Mouse (Mus musculus) Patski (cell line): ENCODE results near the gene Ppp1r12a. TPM values are rescaled to one million over a fixed set of nuclear protein-coding genes. Genes with fewer than 3 reads are reported as not detected.

Experiments
- ATAC-seq: fragments of 100-300 bp; one replicate; pipeline ENCODE4 v1.8.0; 2021
- CTCF ChIA-PET: fragments of 350-600 bp; sonication (Branson Sonifier 250); formaldehyde crosslinking; loops from one replicate; lab custom pipeline; 2022; ENCODE audit warnings: inconsistent platforms; lab: Charles Lee
- POLR2A ChIA-PET: fragments of 350-600 bp; sonication (Branson Sonifier 250); formaldehyde crosslinking; loops from one replicate; lab custom pipeline; 2022; ENCODE audit warnings: antibody characterized with exemption, inconsistent platforms; lab: Charles Lee
- DNase-seq: peaks from one replicate; pipeline ENCODE4 v3.0.0-alpha.2; 2011; ENCODE audit warnings: low read depth, low spot score
- H3K27me3 ChIP-seq: fragments of 371-371 bp; one replicate; pipeline ENCODE4 v1.5.1; 2021
- CTCF ChIP-seq: fragments of 100-300 bp; IDR thresholded peaks from one replicate; pipeline ENCODE4 v1.5.1; 2021
- in situ Hi-C: fragments of 300-500 bp; cut with MboI; formaldehyde crosslinking; loops from 3 replicates; pipeline ENCODE4 v1.11.1; 2018; ENCODE audit warnings: low pct_unique_long_range_greater_than_20kb, mixed read lengths
- polyA plus RNA-seq: library from polyadenylated mRNA; unstranded; gene quantifications from one replicate; pipeline ENCODE4 v1.2.3, GENCODE M21; 2021

Gene Ppp1r12a
- polyA plus RNA-seq, 1 experiment from 2014 or later: 68.9 TPM

DNA sequence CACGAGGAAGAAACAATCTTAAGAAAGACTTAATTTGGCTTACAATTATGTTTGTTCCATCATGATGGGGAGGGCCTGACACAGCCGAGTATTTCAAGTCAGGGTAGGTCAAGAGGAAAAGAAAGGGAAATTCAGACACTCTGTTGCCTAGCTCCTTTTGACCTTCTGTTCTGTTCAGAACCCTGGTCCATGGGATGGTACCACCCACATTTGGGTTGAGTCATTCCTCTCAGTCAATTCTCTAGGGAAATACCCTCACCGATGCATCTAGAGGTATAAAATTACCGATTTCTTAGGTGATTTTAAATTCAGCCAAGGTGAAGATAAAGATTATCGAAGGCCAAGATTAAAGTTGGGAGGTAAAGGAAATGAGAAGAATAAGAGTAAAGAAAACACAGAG lies 23.6 kb upstream of the Ppp1r12a start:
- H3K27me3 ChIP-seq: no peaks in the 10 kb centered on the region
- no peak for ATAC-seq
- POLR2A ChIA-PET: no interaction called here
- no peak for DNase-seq
- in situ Hi-C loops: no loop called here
- CTCF ChIA-PET: no interaction called here
- TF ChIP-seq CTCF: no peak

DNA sequence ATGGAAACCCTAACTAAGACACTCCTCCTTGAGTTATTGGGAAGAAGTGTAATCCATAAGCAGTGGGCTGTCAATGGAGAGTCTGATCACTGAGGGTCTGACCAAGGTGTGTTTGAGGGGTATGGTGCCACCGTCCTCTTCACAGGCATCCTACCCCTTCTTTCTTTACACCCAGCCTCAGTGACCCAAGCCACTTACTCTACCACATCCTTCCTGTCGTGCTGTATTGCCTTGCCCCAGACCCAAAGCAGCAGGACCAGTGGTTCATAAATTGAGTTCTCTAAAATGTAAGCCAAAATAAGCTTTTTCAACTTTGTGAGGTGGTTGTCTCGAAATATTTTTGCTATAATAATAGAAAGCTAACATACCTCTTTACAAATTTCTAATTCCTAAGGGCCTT lies 22.2 kb upstream of the Ppp1r12a start:
- ChIA-PET CTCF (interaction anchor here (1.7 kb wide), 1 partner anchor 8 kb away, joined by 4 read pairs; no protein-coding TSS in a partner anchor), POLR2A (no interaction called here)
- in situ Hi-C loops: no loop called here
- ATAC-seq (no peak), DNase-seq (no peak)
- TF ChIP-seq CTCF: no peak
- H3K27me3 ChIP-seq: no peaks in the 10 kb centered on the region

DNA sequence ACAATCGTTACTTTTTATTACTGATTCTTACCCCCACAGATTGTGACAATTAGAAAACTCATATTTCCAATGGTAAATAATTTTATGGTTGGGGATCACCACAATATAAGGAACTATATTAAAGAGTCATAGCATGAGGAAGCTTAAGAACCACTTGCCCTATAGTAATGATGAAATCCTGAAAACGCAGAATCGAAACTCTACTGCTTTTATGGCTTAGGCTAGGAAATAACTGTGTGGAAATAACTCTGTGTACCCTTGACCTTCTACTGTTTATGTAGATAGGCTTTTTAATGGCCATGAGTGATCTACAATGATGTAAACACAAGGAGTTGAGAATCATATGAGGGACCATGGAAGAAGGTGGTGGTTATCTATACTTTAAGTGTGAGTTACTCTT lies 21.3 kb upstream of the Ppp1r12a start:
- in situ Hi-C loops: no loop called here
- CTCF ChIA-PET: interaction anchor here (1.7 kb wide), 1 partner anchor 9 kb away, joined by 4 read pairs; no protein-coding TSS in a partner anchor
- POLR2A ChIA-PET: no interaction called here
- DNase-seq (no peak), ATAC-seq (no peak)
- H3K27me3 ChIP-seq: no peaks in the 10 kb centered on the region
- TF ChIP-seq CTCF: no peak

DNA sequence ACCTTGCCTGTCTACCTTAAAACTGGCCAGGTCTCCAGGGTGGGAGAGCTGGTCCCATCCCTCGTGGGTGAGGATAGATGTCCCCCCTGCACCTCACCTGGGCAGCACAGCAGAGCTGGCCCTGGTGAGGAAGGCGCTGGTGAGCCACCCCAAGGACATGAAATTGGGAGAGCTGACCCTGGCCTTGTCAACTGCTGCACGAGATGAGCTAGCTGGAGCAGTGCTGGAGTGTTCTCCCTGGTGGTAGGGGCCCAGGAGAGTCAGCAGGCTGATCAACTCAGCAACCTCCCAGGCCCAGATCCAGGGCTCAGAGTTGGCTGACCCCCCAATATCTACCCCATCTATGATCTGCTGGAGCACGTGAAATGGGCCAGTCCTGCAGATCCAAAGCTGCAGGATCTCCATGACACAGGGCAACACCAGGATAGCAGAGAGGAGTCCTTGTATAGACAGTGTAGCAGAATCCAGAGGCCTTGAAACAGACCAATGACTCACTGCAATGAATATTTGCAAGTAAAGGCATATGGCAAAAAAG lies 17.9 kb upstream of the Ppp1r12a start:
- no peak for DNase-seq
- ChIA-PET CTCF (no interaction called here), POLR2A (no interaction called here)
- no peaks in the 10 kb centered on the region for H3K27me3 ChIP-seq
- ATAC-seq: no peak
- in situ Hi-C loops: no loop called here
- no peak for TF ChIP-seq CTCF

DNA sequence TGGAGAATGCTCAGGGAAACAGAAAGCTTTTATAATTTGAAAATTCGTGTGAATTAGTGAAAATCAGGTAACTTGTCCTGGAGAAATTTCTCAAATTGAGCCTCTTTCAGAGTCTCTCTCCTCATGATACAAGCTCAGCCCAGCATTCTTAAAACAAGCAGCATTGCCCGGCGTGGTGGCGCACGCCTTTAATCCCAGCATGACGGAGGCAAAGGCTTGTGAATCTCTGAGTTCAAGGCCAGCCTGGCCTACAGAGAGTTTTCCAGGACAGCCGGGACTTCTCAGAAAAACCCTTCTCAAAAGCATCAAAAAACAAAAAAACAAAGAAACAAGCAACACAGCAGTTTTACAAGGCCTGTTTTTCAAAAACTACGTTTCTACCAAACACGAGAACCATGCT lies 16.3 kb upstream of the Ppp1r12a start:
- POLR2A ChIA-PET: no interaction called here
- no peak for DNase-seq
- H3K27me3 ChIP-seq: no peaks in the 10 kb centered on the region
- no peak for ATAC-seq
- CTCF ChIA-PET: no interaction called here
- in situ Hi-C loops: no loop called here
- TF ChIP-seq CTCF: no peak

DNA sequence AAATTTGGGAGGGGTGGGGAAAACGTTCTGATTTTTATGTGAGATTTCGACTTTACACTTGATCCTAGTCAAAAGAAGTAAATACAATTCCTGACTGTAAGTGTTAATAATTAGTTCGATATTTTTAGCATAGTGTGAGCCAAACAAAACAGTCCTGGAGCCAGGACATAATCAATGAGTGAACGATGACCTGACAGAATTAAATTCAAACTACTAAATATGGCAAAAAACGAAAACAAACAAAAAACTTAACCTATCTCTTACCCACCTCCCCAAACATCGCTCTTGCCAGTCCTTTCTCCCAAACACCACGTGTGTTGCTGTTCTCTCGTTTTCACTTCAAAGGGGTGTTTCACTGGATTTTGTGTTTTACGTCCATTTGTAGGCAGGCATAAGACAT lies 15.0 kb upstream of the Ppp1r12a start:
- ChIA-PET CTCF (no interaction called here), POLR2A (no interaction called here)
- DNase-seq: no peak
- no peak for TF ChIP-seq CTCF
- in situ Hi-C loops: no loop called here
- no peak for ATAC-seq
- H3K27me3 ChIP-seq: no peaks in the 10 kb centered on the region

DNA sequence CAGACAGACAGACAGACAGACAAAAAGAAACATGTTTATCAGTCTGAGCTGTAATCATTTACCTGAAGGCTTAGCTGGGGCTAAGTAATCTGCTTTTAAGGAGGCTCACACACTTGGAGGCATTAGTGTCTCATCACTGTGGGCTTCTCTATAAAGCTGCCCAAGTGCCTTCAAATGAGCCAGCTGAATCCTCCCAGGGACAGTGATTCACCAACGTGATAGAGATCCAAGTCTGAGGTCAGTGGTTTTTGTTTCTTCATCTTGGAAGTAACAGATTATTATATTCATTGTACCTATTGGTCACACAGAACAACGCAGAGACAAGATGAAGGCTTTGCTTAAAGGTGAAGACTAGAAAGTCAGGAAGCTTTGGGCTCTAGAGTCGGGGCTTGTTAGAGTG lies 8.7 kb upstream of the Ppp1r12a start:
- ATAC-seq: no peak
- ChIA-PET POLR2A (no interaction called here), CTCF (interaction anchor here (0.9 to 1.4 kb wide), 4 partner anchors 13 to 231 kb away, joined by 3 to 4 read pairs (median 3); no protein-coding TSS in a partner anchor)
- in situ Hi-C loops: no loop called here
- no peak for TF ChIP-seq CTCF
- no peaks in the 10 kb centered on the region for H3K27me3 ChIP-seq
- no peak for DNase-seq

DNA sequence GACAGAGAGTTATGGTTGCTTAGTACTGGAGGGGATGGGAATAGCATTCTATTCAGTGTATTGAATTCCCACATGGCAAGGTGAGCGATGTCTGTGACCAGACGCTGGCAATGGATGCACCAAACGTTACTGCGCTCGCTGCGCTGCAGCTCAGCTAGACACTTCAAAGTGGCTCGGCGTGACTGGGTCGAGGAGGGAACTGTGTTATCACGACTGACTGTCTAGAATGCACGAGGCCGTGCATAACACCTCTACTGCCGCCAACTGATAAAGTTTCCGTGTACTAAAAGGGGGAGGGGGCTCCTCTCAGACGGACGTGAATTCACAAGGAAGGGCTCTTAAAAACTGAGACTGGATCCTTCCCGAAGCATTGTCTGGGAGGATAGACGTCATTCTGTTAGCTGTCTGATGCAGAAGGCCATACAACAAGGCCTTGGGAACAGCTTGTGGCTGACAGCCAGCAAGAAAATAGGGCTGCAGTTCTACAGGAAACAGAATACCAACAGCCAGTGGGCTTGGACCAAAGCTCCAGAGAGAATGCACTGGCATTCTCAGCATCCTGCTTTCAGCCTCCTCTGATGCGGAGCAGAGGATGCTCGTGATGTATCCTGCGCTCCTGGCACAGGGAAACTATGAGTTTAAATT lies 6.8 kb upstream of the Ppp1r12a start:
- no peak for DNase-seq
- TF ChIP-seq CTCF: no peak
- in situ Hi-C loops: no loop called here
- H3K27me3 ChIP-seq: no peaks in the 10 kb centered on the region
- ATAC-seq: no peak
- ChIA-PET CTCF (interaction anchor here (0.8 to 1.3 kb wide), 2 partner anchors 9 to 296 kb away, joined by 3 read pairs; no protein-coding TSS in a partner anchor), POLR2A (no interaction called here)

DNA sequence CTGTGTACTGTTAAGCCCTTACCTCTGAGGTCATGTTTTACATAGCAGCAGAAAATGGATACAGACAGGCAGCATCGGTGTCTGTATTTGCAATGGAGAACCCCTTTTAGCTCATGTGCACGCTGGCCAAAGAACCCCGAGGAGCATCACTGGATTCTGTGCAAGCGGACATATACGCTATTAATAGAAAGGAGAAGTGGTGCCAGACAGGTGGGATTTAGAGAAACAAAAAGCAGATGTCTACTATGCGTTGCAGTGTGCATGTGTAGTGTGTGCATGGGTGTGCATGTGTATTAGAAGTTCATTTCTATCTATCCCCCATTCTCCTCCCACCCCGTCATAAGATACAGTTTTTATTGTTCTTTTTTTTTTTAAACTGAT lies 6.3 kb upstream of the Ppp1r12a start:
- in situ Hi-C loops: no loop called here
- ATAC-seq (no peak), DNase-seq (no peak)
- ChIA-PET CTCF (interaction anchor here (0.8 to 1.3 kb wide), 2 partner anchors 8 to 296 kb away, joined by 3 read pairs; no protein-coding TSS in a partner anchor), POLR2A (interaction anchor here (0.7 kb wide), 1 partner anchor 28 kb away, joined by 6 read pairs; no protein-coding TSS in a partner anchor)
- TF ChIP-seq CTCF: no peak
- no peaks in the 10 kb centered on the region for H3K27me3 ChIP-seq

DNA sequence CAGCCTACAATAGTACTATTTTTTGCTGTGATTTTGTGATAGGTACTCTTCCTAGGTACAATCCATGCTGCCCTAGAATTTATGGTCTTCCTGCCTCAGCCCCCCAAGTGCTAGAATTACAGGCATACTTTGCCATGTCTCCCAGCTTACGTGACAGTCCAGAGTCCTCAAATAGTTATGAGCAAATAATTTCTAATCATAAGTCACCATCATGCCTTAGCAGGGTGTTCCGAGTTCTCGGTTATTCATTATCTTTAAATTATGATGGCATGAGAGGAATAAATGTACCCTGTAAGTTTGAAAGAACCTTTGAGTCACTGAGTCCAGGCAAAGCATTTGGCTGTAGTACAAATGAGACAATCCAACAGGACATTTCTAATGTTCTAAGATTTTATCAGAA lies 5.9 kb upstream of the Ppp1r12a start:
- POLR2A ChIA-PET: interaction anchor here (0.7 kb wide), 1 partner anchor 27 kb away, joined by 6 read pairs; no protein-coding TSS in a partner anchor
- no peak for ATAC-seq
- in situ Hi-C loops: no loop called here
- CTCF ChIA-PET: no interaction called here
- no peaks in the 10 kb centered on the region for H3K27me3 ChIP-seq
- DNase-seq: no peak
- TF ChIP-seq CTCF: no peak

DNA sequence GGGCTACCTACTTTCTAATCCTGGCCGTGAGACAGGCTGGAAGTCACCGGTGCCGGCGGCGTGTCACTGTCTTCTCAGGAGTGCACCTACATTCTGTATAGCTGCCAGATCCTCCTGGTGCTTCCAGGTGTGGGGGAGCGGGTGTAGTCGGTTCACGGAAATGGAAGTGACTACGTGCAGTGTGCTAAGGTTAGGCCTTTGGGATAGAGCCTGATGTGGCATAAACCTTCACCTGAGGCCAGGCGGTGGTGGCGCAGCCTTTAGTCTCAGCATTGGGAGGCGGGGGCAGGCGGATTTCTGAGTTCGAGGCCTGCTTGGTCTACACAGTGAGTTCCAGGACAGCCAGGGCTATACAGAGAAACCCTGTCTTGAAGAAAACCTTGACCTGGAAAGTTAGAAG lies 3.0 kb upstream of the Ppp1r12a start:
- CTCF ChIA-PET: interaction anchor here (1.3 kb wide), 1 partner anchor 11 kb away, joined by 4 read pairs; no protein-coding TSS in a partner anchor
- no peak for TF ChIP-seq CTCF
- no peak for ATAC-seq
- POLR2A ChIA-PET: no interaction called here
- no peaks in the 10 kb centered on the region for H3K27me3 ChIP-seq
- in situ Hi-C loops: no loop called here
- no peak for DNase-seq
